Mouse (Mus musculus): ENCODE measurements around the gene Mpz.

- no peak for TF ChIP-seq POLR2A (IDR thresholded peaks at IDR 0.05; ENCODE audit: extremely low read depth, insufficient read depth, low read length)
- no peak for TF ChIP-seq CTCF (IDR thresholded peaks at IDR 0.05; ENCODE audit: low read depth, low read length)
Measured at GRCm38 (mm10) chr1:171187851-171188700, 37.6 kb downstream of the Mpz start.

Measured in liver, adult 2 months (tissue).